In the genomic region with DNA sequence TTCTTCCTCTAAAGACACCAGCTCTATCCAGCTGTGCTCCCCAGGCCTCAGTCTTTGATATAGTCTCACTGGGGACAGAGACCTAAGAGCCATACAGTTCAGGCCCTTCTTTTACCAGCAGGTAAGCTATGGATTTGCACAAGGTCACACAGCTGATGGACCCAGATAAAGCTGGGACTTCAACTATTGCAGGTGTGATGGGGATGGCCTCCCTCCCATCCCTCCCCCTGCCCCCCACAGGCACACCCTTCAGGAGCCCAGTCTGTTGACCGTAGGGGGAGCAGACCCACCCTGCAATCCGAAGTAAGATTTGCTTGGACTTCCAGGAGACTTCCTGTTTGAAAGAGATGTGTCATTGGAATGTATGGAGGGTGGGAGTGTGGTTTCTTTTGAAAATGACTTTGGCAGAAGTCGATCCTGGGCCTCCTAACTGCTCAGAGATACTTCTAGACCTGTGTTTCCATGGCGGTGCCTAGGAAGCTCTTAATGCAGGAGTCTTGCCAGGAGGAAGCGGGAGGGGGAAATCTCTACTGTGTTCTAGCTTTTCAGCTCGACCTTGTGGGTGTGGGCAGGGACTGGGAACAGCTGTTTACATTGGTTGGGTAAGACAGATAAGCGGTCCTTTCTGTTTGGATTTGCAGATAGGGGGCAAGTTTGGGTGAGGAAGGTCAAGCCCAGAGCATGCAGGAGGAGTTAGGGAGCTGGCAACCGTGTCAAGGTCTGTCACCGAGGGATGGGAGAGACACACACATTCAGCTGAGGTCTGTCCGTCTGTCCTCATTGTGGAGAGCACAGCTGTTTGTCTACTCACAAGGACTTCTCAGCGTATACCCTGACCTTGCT, we compare ENCODE assay signal across 12 mouse cellular contexts. TPM values are rescaled to one million over a fixed set of nuclear protein-coding genes. Genes with fewer than 3 reads are reported as not detected.
DNase-seq lines count a peak whose midpoint lies in the region; ATAC-seq and TF ChIP-seq lines count a peak whose summit lies in the region.
"Had no signal": no experiment of that assay in that cellular context is flagged by ENCODE, and none has a peak within 500 bp of the region (broad histone marks: within the 10 kb centered on the region; RNA-seq: fewer than 3 reads in every experiment).

No protein-coding gene starts in this region.

- peak; percentile 14 for DNase-seq in kidney, adult 2 months
- no peak for DNase-seq in kidney, adult 8-10 months
- DNase-seq in brain, embryonic 14.5 days (ENCODE audit: low read depth), result peak; percentile 5
- peak; percentile 61 for DNase-seq in lung, adult 2 months
- peak; percentile 56 for DNase-seq in urinary bladder, postnatal 14 days (ENCODE audit: low spot score)
- DNase-seq in neural tube, embryonic 10.5 days (ENCODE audit: extremely low spot score, low spot score), result no peak
- DNase-seq in gastrocnemius, adult 2 months, result no peak
- DNase-seq: cerebellum, adult 11 months had no signal

- intact Hi-C loops in gastrocnemius, adult 2 months (cut with DNase I), result no loop called here

- no peaks in the 10 kb centered on the region for H3K27me3 ChIP-seq in kidney, adult 2 months (replicated peaks; ENCODE audit: control insufficient read depth, insufficient read depth, low read length)
- H3K27me3 ChIP-seq: forebrain, embryonic 12.5 days; neural tube, embryonic 15.5 days had no signal

- H3K4me3 ChIP-seq in kidney, adult 2 months (ENCODE audit: insufficient read depth, low read depth, low read length), result no peak overlapping the region
- H3K4me3 ChIP-seq in lung, adult 2 months (replicated peaks; ENCODE audit: extremely low read depth, low read depth, low read length), result no peak overlapping the region
- no peak overlapping the region for H3K4me3 ChIP-seq in gastrocnemius, adult 2 months
- H3K4me3 ChIP-seq: forebrain, embryonic 12.5 days; limb, embryonic 10.5 days; neural tube, embryonic 15.5 days had no signal

- ATAC-seq in monocyte, adult 5-6 weeks (replicated peaks; ENCODE audit: insufficient number of reproducible peaks, low FRiP score, low TSS enrichment, poor library complexity, severe bottlenecking), result no peak

- no peak for TF ChIP-seq CTCF in kidney, adult 2 months (conservative IDR thresholded peaks at IDR 0.05; ENCODE audit: insufficient read depth, insufficient read length, low read depth, low read length)
- TF ChIP-seq CTCF in brain, embryonic 14.5 days (IDR thresholded peaks at IDR 0.05; ENCODE audit: borderline replicate concordance, extremely low read depth, insufficient read depth, insufficient read length), result no peak
- no peak for TF ChIP-seq CTCF in lung, adult 2 months (IDR thresholded peaks at IDR 0.05; ENCODE audit: insufficient read depth, low read length)
- TF ChIP-seq CTCF in gastrocnemius, adult 2 months (IDR thresholded peaks at IDR 0.05), result no peak

- peaks cover 2% of the 10 kb centered on the region; the same call in 1 of the 2 replicates for H3K4me1 ChIP-seq in kidney, adult 2 months (ENCODE audit: control insufficient read depth, insufficient read depth, low read length)
- H3K4me1 ChIP-seq in lung, adult 2 months (ENCODE audit: control insufficient read depth, insufficient read depth, low read length), result peaks cover 2% of the 10 kb centered on the region

- no peaks in the 10 kb centered on the region for H3K36me3 ChIP-seq in kidney, adult 2 months (ENCODE audit: control insufficient read depth, insufficient read depth, low read length)
- H3K36me3 ChIP-seq: forebrain, embryonic 12.5 days; limb, embryonic 10.5 days; neural tube, embryonic 15.5 days had no signal

- WGBS in kidney, adult 2 months, result 51% methylated on average over 11 of the region's 11 CpGs
- 21% methylated on average over 11 of the region's 11 CpGs for WGBS in lung, adult 2 months

- H3K27ac ChIP-seq in kidney, adult 2 months (ENCODE audit: insufficient read depth, low read depth, low read length), result no peak overlapping the region
- H3K27ac ChIP-seq in gastrocnemius, adult 2 months, result no peak overlapping the region
- H3K27ac ChIP-seq: forebrain, embryonic 12.5 days; neural tube, embryonic 15.5 days had no signal

- TF ChIP-seq POLR2A in kidney, adult 2 months (IDR thresholded peaks at IDR 0.05; ENCODE audit: low read depth, low read length), result no peak
- TF ChIP-seq POLR2A in brain, embryonic 14.5 days (IDR thresholded peaks at IDR 0.05; ENCODE audit: borderline replicate concordance, extremely low read depth, insufficient read depth, insufficient read length, poor library complexity, severe bottlenecking), result no peak
- TF ChIP-seq POLR2A in lung, adult 2 months (IDR thresholded peaks at IDR 0.05; ENCODE audit: borderline replicate concordance, extremely low read depth, low read depth, low read length), result no peak

RNA-seq across cellular contexts. Expression of gene Proser2, which starts 58.2 kb away (rescaled TPM):
- polyA plus RNA-seq in kidney, adult 2 months (2012; rRNA removed), result 7.8 and 7.9 TPM in 2 replicates
- 2.4 and 3.1 TPM in 2 replicates for polyA plus RNA-seq in brain, embryonic 14.5 days (2012; rRNA removed)
- 7.2 and 10.2 TPM in 2 replicates for polyA plus RNA-seq in lung, adult 2 months (2012; rRNA removed)
- total RNA-seq in gastrocnemius, adult 2 months (2021), result 1 to 10 TPM; 1.4 to 2.1 TPM
- 0.29 TPM in 1 of 3 replicates, not detected in the others for total RNA-seq in monocyte, adult 5-6 weeks (2017)

Comparison
In these comparisons a context has a peak if more than half of its experiments do, and no peak if none do; other contexts are left out.
1. DNase-seq: peak in kidney, adult 2 months (single experiment), brain, embryonic 14.5 days (single experiment), lung, adult 2 months (single experiment) and urinary bladder, postnatal 14 days (single experiment); none in kidney, adult 8-10 months (0 of 2), neural tube, embryonic 10.5 days (single experiment) and gastrocnemius, adult 2 months (single experiment).